Mouse (Mus musculus) neural tube, embryonic 12.5 days (tissue): ENCODE results near the gene Sfxn5. TPM values are rescaled to one million over a fixed set of nuclear protein-coding genes. Genes with fewer than 3 reads are reported as not detected.
A peak's percentile ranks its signal among the peaks of the same experiment; 100 is the strongest.

Experiments used
- ATAC-seq: fragments of 200-750 bp; cut with Nextera tagmentation; 2 replicates; pipeline ENCODE4 v1.8.0; 2017; ENCODE audit warnings: low read depth, mild to moderate bottlenecking, moderate TSS enrichment, moderate library complexity; ENCODE audit not compliant: low FRiP score
- H3K27ac ChIP-seq: fragments of 300-500 bp; sonication (generic); 2 replicates; pipeline ENCODE4 v1.5.1; 2016
- H3K27me3 ChIP-seq: fragments of 300-500 bp; sonication (generic); replicated peaks from 2 replicates; pipeline ENCODE4 v1.6.1; 2016; ENCODE audit warnings: mild to moderate bottlenecking
- H3K36me3 ChIP-seq: fragments of 300-500 bp; sonication (generic); 2 replicates; pipeline ENCODE4 v1.6.1; 2016; ENCODE audit warnings: mild to moderate bottlenecking
- H3K4me1 ChIP-seq: fragments of 300-500 bp; sonication (generic); 2 replicates; pipeline ENCODE4 v1.6.1; 2016
- H3K4me2 ChIP-seq: fragments of 300-500 bp; sonication (generic); replicated peaks from 2 replicates; pipeline ENCODE4 v1.6.1; 2016; ENCODE audit warnings: mild to moderate bottlenecking
- H3K4me3 ChIP-seq: fragments of 300-500 bp; sonication (generic); 2 replicates; pipeline ENCODE4 v1.5.1; 2016
- H3K9ac ChIP-seq: fragments of 300-500 bp; sonication (generic); 2 replicates; pipeline ENCODE4 v1.6.1; 2016; ENCODE audit warnings: mild to moderate bottlenecking
- H3K9me3 ChIP-seq: fragments of 300-500 bp; sonication (generic); 2 replicates; pipeline ENCODE4 v1.6.1; 2016; ENCODE audit warnings: mild to moderate bottlenecking
- WGBS: fragments of 180-500 bp; shearing (Covaris S2); methylation state at CpG from one replicate; pipeline ENCODE4 v1.1.7; 2016; 5-methylcytosine and 5-hydroxymethylcytosine counted together
- polyA plus RNA-seq: library from polyadenylated mRNA; unstranded; fragments of >200 nt; fragmentation: Nextera tagmentation; extraction: Ambion mirVana; gene quantifications from 2 replicates; pipeline ENCODE4 v1.2.1, GENCODE M21; 2016

Sfxn5 gene
- polyA plus RNA-seq, 1 experiment from 2014 or later = 9.1 TPM

DNA sequence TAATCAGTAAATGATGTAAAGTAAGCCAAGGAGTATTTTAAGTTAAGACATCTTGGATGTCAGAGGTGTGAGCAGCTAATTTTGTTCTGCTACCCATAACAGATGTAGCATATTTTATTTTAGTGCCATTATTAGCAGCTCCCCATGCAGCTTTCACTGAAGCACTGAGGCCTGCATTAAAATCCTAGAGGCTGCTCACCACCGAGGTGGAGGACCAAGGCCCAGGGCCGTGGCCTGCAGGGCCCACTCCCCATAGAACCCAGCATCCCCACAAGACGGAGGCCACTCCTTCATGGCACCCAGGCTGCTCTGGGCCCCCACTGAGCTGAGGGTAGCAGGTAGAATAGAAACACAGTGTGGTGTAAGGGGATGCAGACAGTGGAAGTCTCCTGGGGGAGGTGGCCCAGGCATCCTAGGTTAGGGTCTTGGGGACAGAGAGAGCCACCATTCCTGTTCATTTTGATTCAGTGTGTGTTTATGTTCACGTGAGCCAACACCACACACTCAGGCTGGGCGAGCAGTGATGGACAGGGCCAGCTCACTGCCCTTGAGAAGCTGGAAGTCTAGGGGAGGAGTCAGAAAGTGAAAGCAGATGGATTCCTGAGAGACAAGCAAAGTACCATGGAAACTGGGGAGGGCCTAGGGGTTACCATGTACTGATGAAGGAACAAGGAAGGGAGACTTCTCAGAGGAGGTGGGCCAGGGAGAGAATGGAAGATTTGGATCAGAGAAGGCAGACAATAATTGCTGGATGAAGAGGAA lies 114.4 kb downstream of the Sfxn5 start:
- Histone ChIP-seq H3K36me3 (no peaks in the 10 kb centered on the region), H3K9me3 (no peaks in the 10 kb centered on the region), H3K27me3 (no peaks in the 10 kb centered on the region; the same call in 1 of the 2 replicates), H3K27ac (no peak overlapping the region), H3K9ac (no peak overlapping the region), H3K4me2 (no peak overlapping the region), H3K4me1 (peaks cover 14% of the 10 kb centered on the region; the same call in 1 of the 2 replicates), H3K4me3 (no peak overlapping the region)
- 52% methylated on average over 5 of the region's 5 CpGs for WGBS
- ATAC-seq = no peak

GRCm38 (mm10) chr6:85218251-85218650 lies 115.0 kb downstream of the Sfxn5 start:
- no peak overlapping the region for H3K4me3 ChIP-seq
- H3K27ac ChIP-seq = no peak overlapping the region
- H3K9ac ChIP-seq = no peak overlapping the region
- no peaks in the 10 kb centered on the region for H3K36me3 ChIP-seq
- no peaks in the 10 kb centered on the region for H3K9me3 ChIP-seq
- no peaks in the 10 kb centered on the region for H3K27me3 ChIP-seq
- ATAC-seq = no peak
- H3K4me1 ChIP-seq = 0 out of 2 replicates have a peak, but pooled peaks cover 8% of the 10 kb centered on the region
- no peak overlapping the region for H3K4me2 ChIP-seq
- 74% methylated on average over 4 of the region's 4 CpGs for WGBS

GRCm38 (mm10) chr6:85210686-85211085 lies 122.5 kb downstream of the Sfxn5 start:
- H3K4me3 ChIP-seq = no peak overlapping the region
- H3K4me2 ChIP-seq = no peak overlapping the region
- peaks cover 21% of the 10 kb centered on the region for H3K27me3 ChIP-seq
- ATAC-seq = no peak
- no peaks in the 10 kb centered on the region for H3K9me3 ChIP-seq
- 0 out of 2 replicates have a peak, but pooled peaks cover 4% of the 10 kb centered on the region for H3K4me1 ChIP-seq
- no peak overlapping the region for H3K27ac ChIP-seq
- no peak overlapping the region for H3K9ac ChIP-seq
- WGBS = 52% methylated on average over 1 of the region's 1 CpGs
- H3K36me3 ChIP-seq = no peaks in the 10 kb centered on the region

- H3K36me3 ChIP-seq = no peaks in the 10 kb centered on the region
- H3K4me2 ChIP-seq = no peak overlapping the region
- H3K9me3 ChIP-seq = no peaks in the 10 kb centered on the region
- WGBS = 82% methylated on average over 9 of the region's 9 CpGs
- no peak overlapping the region for H3K4me3 ChIP-seq
- H3K27me3 ChIP-seq = peaks cover 26% of the 10 kb centered on the region
- H3K9ac ChIP-seq = no peak overlapping the region
- no peak overlapping the region for H3K27ac ChIP-seq
- ATAC-seq = no peak
- 0 out of 2 replicates have a peak, but pooled peaks cover 4% of the 10 kb centered on the region for H3K4me1 ChIP-seq
These were observed 123.8 kb downstream of the Sfxn5 start for GRCm38 (mm10) chr6:85209226-85209967.

GRCm38 (mm10) chr6:85207345-85207744 lies 125.9 kb downstream of the Sfxn5 start:
- Histone ChIP-seq H3K27ac (no peak overlapping the region), H3K9ac (no peak overlapping the region), H3K4me2 (no peak overlapping the region), H3K27me3 (peaks cover 32% of the 10 kb centered on the region), H3K9me3 (no peaks in the 10 kb centered on the region), H3K36me3 (no peaks in the 10 kb centered on the region), H3K4me3 (no peak overlapping the region), H3K4me1 (0 out of 2 replicates have a peak, but pooled peaks cover 4% of the 10 kb centered on the region)
- no peak for ATAC-seq
- WGBS = 67% methylated on average over 5 of the region's 5 CpGs

- H3K27ac ChIP-seq = no peak overlapping the region
- H3K4me1 ChIP-seq = 0 out of 2 replicates have a peak, but pooled peaks cover 4% of the 10 kb centered on the region
These were observed 126.3 kb downstream of the Sfxn5 start for GRCm38 (mm10) chr6:85206939-85207285.

GRCm38 (mm10) chr6:85206182-85206938 lies 126.9 kb downstream of the Sfxn5 start:
- Histone ChIP-seq H3K4me3 (no peak overlapping the region), H3K9ac (no peak overlapping the region), H3K27ac (no peak overlapping the region), H3K36me3 (no peaks in the 10 kb centered on the region), H3K9me3 (no peaks in the 10 kb centered on the region), H3K4me2 (no peak overlapping the region), H3K4me1 (0 out of 2 replicates have a peak, but pooled peaks cover 4% of the 10 kb centered on the region), H3K27me3 (peaks cover 38% of the 10 kb centered on the region)
- 28% methylated on average over 16 of the region's 16 CpGs for WGBS
- ATAC-seq = no peak

More at GRCm38 (mm10) chr6:85206939-85207285, 126.3 kb downstream of the Sfxn5 start:
- H3K9me3 ChIP-seq = no peaks in the 10 kb centered on the region
- H3K36me3 ChIP-seq = no peaks in the 10 kb centered on the region
- no peak overlapping the region for H3K4me2 ChIP-seq
- H3K9ac ChIP-seq = no peak overlapping the region
- peaks cover 35% of the 10 kb centered on the region for H3K27me3 ChIP-seq
- WGBS = 53% methylated on average over 15 of the region's 15 CpGs
- no peak for ATAC-seq
- H3K4me3 ChIP-seq = no peak overlapping the region

DNA sequence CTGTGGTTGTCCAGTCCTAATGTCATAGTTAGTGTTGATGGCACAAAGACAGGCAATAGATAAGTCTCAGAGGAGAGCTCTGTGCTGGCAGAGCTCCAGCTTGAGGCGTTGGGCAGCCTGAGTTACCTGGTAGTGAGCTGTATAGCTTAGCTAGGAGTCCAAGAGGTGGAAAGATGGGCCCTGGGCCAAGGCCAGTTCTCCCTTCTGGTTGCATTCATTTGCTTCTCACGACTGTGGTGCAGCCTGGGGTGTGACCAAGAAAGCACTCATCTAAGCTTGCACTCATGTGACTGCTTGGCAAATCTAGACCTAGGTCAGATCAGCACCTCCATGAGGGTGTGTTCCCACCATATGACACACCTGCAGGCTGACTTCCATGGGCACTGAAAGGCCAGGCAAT lies 135.3 kb downstream of the Sfxn5 start:
- 78% methylated on average over 2 of the region's 2 CpGs for WGBS
- H3K4me2 ChIP-seq = no peak overlapping the region
- peaks cover 7% of the 10 kb centered on the region; the same call in 1 of the 2 replicates for H3K4me1 ChIP-seq
- no peak for ATAC-seq
- no peak overlapping the region for H3K9ac ChIP-seq
- H3K27ac ChIP-seq = no peak overlapping the region
- no peaks in the 10 kb centered on the region for H3K9me3 ChIP-seq
- H3K27me3 ChIP-seq = peaks cover 49% of the 10 kb centered on the region
- no peaks in the 10 kb centered on the region for H3K36me3 ChIP-seq
- no peak overlapping the region for H3K4me3 ChIP-seq

DNA sequence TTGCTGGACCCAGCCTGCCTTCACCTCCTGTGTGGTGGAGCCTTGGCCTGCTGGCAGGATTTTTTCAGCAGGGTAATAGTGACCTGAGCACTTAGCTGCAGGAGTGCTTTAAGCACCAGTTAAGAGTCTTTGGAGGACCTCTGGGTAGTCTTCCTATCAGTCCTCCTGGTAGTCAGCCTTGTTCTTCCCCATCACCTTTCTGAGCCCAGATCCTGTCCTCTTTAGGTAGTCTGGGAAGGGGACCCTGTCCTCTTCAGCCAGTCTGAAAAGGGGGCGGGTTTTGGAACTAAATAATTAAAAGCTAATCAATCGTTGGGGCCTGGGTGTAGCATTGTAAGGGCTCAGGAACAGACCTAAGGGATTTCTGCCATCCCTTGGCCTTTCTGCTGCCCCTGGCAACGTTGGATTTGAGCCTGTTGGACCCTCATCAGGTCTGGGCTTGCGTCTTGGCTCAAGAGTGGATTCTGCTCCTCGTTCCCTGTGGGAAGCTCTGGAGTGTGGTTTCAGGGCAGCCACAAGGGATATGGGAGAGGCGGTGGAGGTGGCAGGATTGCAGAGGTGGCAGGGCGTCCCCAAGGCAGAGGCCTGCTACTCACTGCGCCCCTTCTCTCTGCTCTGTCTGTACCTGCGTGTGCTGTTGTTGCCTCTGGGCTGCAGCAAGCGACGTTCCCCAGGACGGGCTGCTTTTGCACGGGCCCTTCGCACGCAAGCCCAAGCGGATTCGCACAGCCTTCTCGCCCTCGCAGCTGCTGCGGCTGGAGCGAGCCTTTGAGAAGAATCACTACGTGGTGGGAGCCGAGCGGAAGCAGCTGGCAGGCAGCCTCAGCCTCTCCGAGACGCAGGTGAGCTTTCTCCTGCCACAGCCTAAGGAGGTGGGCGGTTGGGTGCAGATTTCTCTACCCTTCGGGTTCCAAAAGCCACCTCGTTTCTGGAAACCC lies 139.6 kb downstream of the Sfxn5 start:
- no peaks in the 10 kb centered on the region for H3K9me3 ChIP-seq
- 2% methylated on average over 29 of the region's 29 CpGs for WGBS
- H3K4me1 ChIP-seq = peaks cover 20% of the 10 kb centered on the region
- no peaks in the 10 kb centered on the region for H3K36me3 ChIP-seq
- ATAC-seq = no peak
- H3K27me3 ChIP-seq = peaks cover 80% of the 10 kb centered on the region
- H3K9ac ChIP-seq = no peak overlapping the region
- H3K4me3 ChIP-seq = no peak overlapping the region
- 0 out of 2 replicates have a peak overlapping the region, but pooled peaks have one; percentile 7 for H3K4me2 ChIP-seq
- no peak overlapping the region for H3K27ac ChIP-seq

- no peaks in the 10 kb centered on the region for H3K9me3 ChIP-seq
- 9% methylated on average over 9 of the region's 9 CpGs for WGBS
- no peak for ATAC-seq
- H3K36me3 ChIP-seq = no peaks in the 10 kb centered on the region
- peaks cover 97% of the 10 kb centered on the region for H3K27me3 ChIP-seq
- peaks cover 32% of the 10 kb centered on the region for H3K4me1 ChIP-seq
- H3K4me3 ChIP-seq = no peak overlapping the region
- no peak overlapping the region for H3K27ac ChIP-seq
- H3K4me2 ChIP-seq = no peak overlapping the region
- H3K9ac ChIP-seq = no peak overlapping the region
These were observed 141.3 kb downstream of the Sfxn5 start for GRCm38 (mm10) chr6:85191751-85192440.

GRCm38 (mm10) chr6:85190671-85191070 lies 142.6 kb downstream of the Sfxn5 start:
- H3K4me1 ChIP-seq = peaks cover 36% of the 10 kb centered on the region
- H3K9ac ChIP-seq = no peak overlapping the region
- H3K4me2 ChIP-seq = peak overlapping the region; percentile 51
- peak overlapping the region; percentile 15 for H3K4me3 ChIP-seq
- H3K27me3 ChIP-seq = peaks cover 99% of the 10 kb centered on the region
- H3K36me3 ChIP-seq = no peaks in the 10 kb centered on the region
- H3K27ac ChIP-seq = no peak overlapping the region
- H3K9me3 ChIP-seq = no peaks in the 10 kb centered on the region
- under 1% methylated on average over 13 of the region's 13 CpGs for WGBS
- ATAC-seq = no peak
